Mouse (Mus musculus): Measurements from ENCODE around the gene Krt71. TPM values are rescaled to one million over a fixed set of nuclear protein-coding genes. Genes with fewer than 3 reads are reported as not detected.

Krt71 gene
- polyA plus RNA-seq (2012; ENCODE audit: low replicate concordance), result not detected in 2 replicates

GRCm38 (mm10) chr15:101742711-101743110 lies at the start of gene Krt71:
TSS of gene Krt71 (minus strand) at chr15:101743109.

GRCm38 (mm10) chr15:101786360-101786759 lies 43.5 kb upstream of the Krt71 start, which contains the start of gene Krt72:
TSS of gene Krt72 (minus strand) at chr15:101786460.

GRCm38 (mm10) chr15:101712720-101713119 lies 30.2 kb downstream of the Krt71 start, which contains the start of gene Krt5:
TSS of gene Krt5 (minus strand) at chr15:101712898.

GRCm38 (mm10) chr15:101694207-101694606 lies 48.7 kb downstream of the Krt71 start, which contains the start of gene Krt6a:
TSS of gene Krt6a (minus strand) at chr15:101694307.

Other genes with a start within 250 kb of the Krt71 start
- gene Gm49425, start 225.8 kb downstream of the Krt71 start, polyA plus RNA-seq (2012; ENCODE audit: low replicate concordance), result not detected in 2 replicates
- not detected in 2 replicates for gene Krt84, start 210.3 kb downstream of the Krt71 start, polyA plus RNA-seq (2012; ENCODE audit: low replicate concordance)
- gene Krt82, start 192.4 kb downstream of the Krt71 start, polyA plus RNA-seq (2012; ENCODE audit: low replicate concordance), result not detected in 2 replicates
- gene Krt90, start 180.2 kb downstream of the Krt71 start, polyA plus RNA-seq (2012; ENCODE audit: low replicate concordance), result not detected in 2 replicates
- gene Krt75, start 169.2 kb downstream of the Krt71 start, polyA plus RNA-seq (2012; ENCODE audit: low replicate concordance), result not detected in 2 replicates
- not detected in 2 replicates for gene Gm5414, start 114.9 kb downstream of the Krt71 start, polyA plus RNA-seq (2012; ENCODE audit: low replicate concordance)
- not detected in 2 replicates for gene Gm5478, start 95.7 kb downstream of the Krt71 start, polyA plus RNA-seq (2012; ENCODE audit: low replicate concordance)
- gene Krt6b, start 62.8 kb downstream of the Krt71 start, polyA plus RNA-seq (2012; ENCODE audit: low replicate concordance), result not detected in 2 replicates
- gene Krt6a, start 48.8 kb downstream of the Krt71 start, polyA plus RNA-seq (2012; ENCODE audit: low replicate concordance), result not detected in 2 replicates
- not detected in 2 replicates for gene Krt5, start 30.2 kb downstream of the Krt71 start, polyA plus RNA-seq (2012; ENCODE audit: low replicate concordance)
- not detected in 2 replicates for gene Krt72, start 43.4 kb upstream of the Krt71 start, polyA plus RNA-seq (2012; ENCODE audit: low replicate concordance)
- not detected in 2 replicates for gene Krt73, start 59.2 kb upstream of the Krt71 start, polyA plus RNA-seq (2012; ENCODE audit: low replicate concordance)
- gene Krt2, start 75.1 kb upstream of the Krt71 start, polyA plus RNA-seq (2012; ENCODE audit: low replicate concordance), result not detected in 2 replicates
- gene Krt1, start 107.7 kb upstream of the Krt71 start, polyA plus RNA-seq (2012; ENCODE audit: low replicate concordance), result not detected in 2 replicates
- gene Krt77, start 126.6 kb upstream of the Krt71 start, polyA plus RNA-seq (2012; ENCODE audit: low replicate concordance), result not detected in 2 replicates
- gene Krt76, start 149.8 kb upstream of the Krt71 start, polyA plus RNA-seq (2012; ENCODE audit: low replicate concordance), result not detected in 2 replicates
- not detected in 2 replicates for gene Krt4, start 181.6 kb upstream of the Krt71 start, polyA plus RNA-seq (2012; ENCODE audit: low replicate concordance)
- not detected in 2 replicates for gene Krt79, start 197.2 kb upstream of the Krt71 start, polyA plus RNA-seq (2012; ENCODE audit: low replicate concordance)
- gene Krt78, start 211.2 kb upstream of the Krt71 start, polyA plus RNA-seq (2012; ENCODE audit: low replicate concordance), result 0.05 TPM in 1 of 2 replicates, not detected in the other